Mouse (Mus musculus): ENCODE measurements around the gene Ehbp1. TPM values are rescaled to one million over a fixed set of nuclear protein-coding genes. Genes with fewer than 3 reads are reported as not detected.

The Ehbp1 gene
- total RNA-seq, 2 experiments from 2014 or later = 55.0 to 57.8 TPM

DNA sequence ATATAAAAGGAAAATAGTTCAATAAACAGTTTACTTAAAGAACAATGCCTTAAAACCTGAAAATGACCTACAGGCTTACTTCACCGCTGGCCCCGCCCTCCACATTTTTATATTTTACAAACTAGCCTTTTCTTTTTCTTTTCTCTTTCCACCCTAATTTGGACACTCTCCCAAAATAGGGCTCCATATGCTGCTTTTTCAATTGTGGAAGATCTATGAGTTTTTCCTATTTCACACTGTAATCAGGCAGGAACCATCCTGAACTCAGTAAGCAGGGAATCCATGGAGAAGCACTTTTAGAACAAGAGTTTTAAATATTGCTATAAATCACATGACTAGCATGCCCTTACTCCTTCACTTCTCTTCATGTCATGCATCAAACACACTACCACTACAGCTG, 216.9 kb downstream of the Ehbp1 start:
- no peak for TF ChIP-seq CTCF (IDR thresholded peaks at IDR 0.05)
- DNase-seq (ENCODE audit: extremely low spot score in 1 of 2, low spot score in 2 of 2) = no peak
- intact Hi-C loops (cut with DNase I) = no loop called here
- Histone ChIP-seq H3K4me3 (no peak overlapping the region), H3K27ac (no peak overlapping the region)

GRCm38 (mm10) chr11:22118853-22119252, 223.2 kb downstream of the Ehbp1 start:
- intact Hi-C loops (cut with DNase I) = no loop called here
- no peak for TF ChIP-seq CTCF (IDR thresholded peaks at IDR 0.05)
- no peak overlapping the region for H3K27ac ChIP-seq
- no peak overlapping the region for H3K4me3 ChIP-seq
- DNase-seq (ENCODE audit: extremely low spot score in 1 of 2, low spot score in 2 of 2) = no peak

- H3K27ac ChIP-seq = no peak overlapping the region
- H3K4me3 ChIP-seq = no peak overlapping the region
- no peak for TF ChIP-seq CTCF (IDR thresholded peaks at IDR 0.05)
- DNase-seq (ENCODE audit: extremely low spot score in 1 of 2, low spot score in 2 of 2) = no peak
- intact Hi-C loops (cut with DNase I) = no loop called here
Observed at GRCm38 (mm10) chr11:22112161-22112560, 229.9 kb downstream of the Ehbp1 start.

GRCm38 (mm10) chr11:22089346-22089745, 252.7 kb downstream of the Ehbp1 start:
- DNase-seq (ENCODE audit: extremely low spot score in 1 of 2, low spot score in 2 of 2) = no peak
- H3K4me3 ChIP-seq = no peak overlapping the region
- intact Hi-C loops (cut with DNase I) = no loop called here
- no peak for TF ChIP-seq CTCF (IDR thresholded peaks at IDR 0.05)
- H3K27ac ChIP-seq = no peak overlapping the region

DNA sequence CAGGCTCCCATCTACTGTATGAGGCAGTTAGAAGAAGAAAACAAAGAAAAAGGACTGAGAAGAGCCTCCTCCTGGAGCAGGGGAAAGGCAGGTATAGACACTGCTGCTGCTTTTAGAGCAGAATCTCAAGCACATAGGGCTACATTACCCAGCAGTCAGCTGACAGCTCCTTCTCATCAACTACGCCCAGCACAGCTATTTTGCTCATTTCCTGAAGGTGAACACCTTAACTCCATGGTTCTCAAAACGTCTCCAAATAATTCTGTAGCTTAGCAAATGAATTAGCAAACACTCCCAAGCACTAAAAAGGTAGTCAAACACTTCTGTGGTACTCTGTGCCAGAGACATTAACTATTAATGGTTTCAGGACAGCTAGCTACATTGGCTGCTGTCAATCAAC, 278.7 kb downstream of the Ehbp1 start:
- intact Hi-C loops (cut with DNase I) = no loop called here
- DNase-seq (ENCODE audit: extremely low spot score in 1 of 2, low spot score in 2 of 2) = no peak
- TF ChIP-seq CTCF (IDR thresholded peaks at IDR 0.05) = no peak
- Histone ChIP-seq H3K27ac (no peak overlapping the region), H3K4me3 (no peak overlapping the region)

GRCm38 (mm10) chr11:22061660-22062059, 280.4 kb downstream of the Ehbp1 start:
- no peak for DNase-seq (ENCODE audit: extremely low spot score in 1 of 2, low spot score in 2 of 2)
- Histone ChIP-seq H3K4me3 (no peak overlapping the region), H3K27ac (no peak overlapping the region)
- intact Hi-C loops (cut with DNase I) = no loop called here
- TF ChIP-seq CTCF (IDR thresholded peaks at IDR 0.05) = no peak

GRCm38 (mm10) chr11:22057538-22057937, 284.6 kb downstream of the Ehbp1 start:
- Histone ChIP-seq H3K27ac (no peak overlapping the region), H3K4me3 (no peak overlapping the region)
- intact Hi-C loops (cut with DNase I) = no loop called here
- TF ChIP-seq CTCF (IDR thresholded peaks at IDR 0.05) = no peak
- no peak for DNase-seq (ENCODE audit: extremely low spot score in 1 of 2, low spot score in 2 of 2)

DNA sequence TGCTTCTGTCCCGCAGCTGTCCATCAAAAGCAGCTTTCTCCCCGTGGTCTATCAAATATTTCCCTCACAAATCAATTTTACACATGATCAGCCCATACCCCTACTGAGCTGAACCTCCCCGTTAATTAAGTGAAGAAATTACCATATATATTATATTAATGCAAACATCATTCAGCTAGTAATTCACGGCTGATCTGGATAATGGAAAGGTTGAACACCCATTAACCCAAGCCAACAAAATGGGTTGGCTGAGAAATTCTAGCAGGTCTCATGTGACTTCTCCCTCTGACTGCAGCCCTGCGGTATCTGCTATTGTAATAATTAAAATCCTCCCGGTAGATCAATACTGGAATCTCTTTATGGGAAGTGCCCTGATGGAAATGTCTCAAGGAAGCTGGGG, 286.2 kb downstream of the Ehbp1 start:
- Histone ChIP-seq H3K4me3 (no peak overlapping the region), H3K27ac (no peak overlapping the region)
- no peak for TF ChIP-seq CTCF (IDR thresholded peaks at IDR 0.05)
- DNase-seq (ENCODE audit: extremely low spot score in 1 of 2, low spot score in 2 of 2) = no peak
- intact Hi-C loops (cut with DNase I) = no loop called here

- intact Hi-C loops (cut with DNase I) = no loop called here
- Histone ChIP-seq H3K4me3 (no peak overlapping the region), H3K27ac (no peak overlapping the region)
- no peak for TF ChIP-seq CTCF (IDR thresholded peaks at IDR 0.05)
- DNase-seq (ENCODE audit: extremely low spot score in 1 of 2, low spot score in 2 of 2) = no peak
Observed at GRCm38 (mm10) chr11:22053034-22053668, 288.9 kb downstream of the Ehbp1 start.

DNA sequence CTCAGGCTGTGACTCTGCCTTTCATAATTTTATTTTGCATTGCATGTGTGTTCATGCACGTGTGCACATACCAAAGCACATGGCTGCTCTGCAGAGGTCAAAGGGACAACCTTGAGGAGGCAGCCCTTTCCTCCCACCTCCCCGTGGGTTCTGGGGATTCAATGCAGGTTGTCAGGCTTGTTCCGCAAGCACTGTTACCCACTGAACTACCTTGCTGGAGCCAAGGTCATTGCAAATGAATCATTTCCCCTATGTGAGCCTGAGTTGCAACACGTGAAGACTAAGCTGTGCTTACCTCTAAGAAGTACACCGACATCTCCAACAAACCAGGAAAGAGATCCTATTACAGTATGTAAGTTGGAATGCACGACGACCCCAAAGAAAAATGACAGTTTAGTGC, 291.2 kb downstream of the Ehbp1 start:
- Histone ChIP-seq H3K4me3 (no peak overlapping the region), H3K27ac (no peak overlapping the region)
- TF ChIP-seq CTCF (IDR thresholded peaks at IDR 0.05) = no peak
- no peak for DNase-seq (ENCODE audit: extremely low spot score in 1 of 2, low spot score in 2 of 2)
- intact Hi-C loops (cut with DNase I) = no loop called here

GRCm38 (mm10) chr11:22039854-22040426, 302.2 kb downstream of the Ehbp1 start:
- no peak overlapping the region for H3K27ac ChIP-seq
- no peak for DNase-seq (ENCODE audit: extremely low spot score in 1 of 2, low spot score in 2 of 2)
- intact Hi-C loops (cut with DNase I) = no loop called here
- no peak for TF ChIP-seq CTCF (IDR thresholded peaks at IDR 0.05)
- no peak overlapping the region for H3K4me3 ChIP-seq

GRCm38 (mm10) chr11:22034564-22035105, 307.5 kb downstream of the Ehbp1 start:
- Histone ChIP-seq H3K27ac (no peak overlapping the region), H3K4me3 (no peak overlapping the region)
- intact Hi-C loops (cut with DNase I) = no loop called here
- no peak for DNase-seq (ENCODE audit: extremely low spot score in 1 of 2, low spot score in 2 of 2)
- no peak for TF ChIP-seq CTCF (IDR thresholded peaks at IDR 0.05)

GRCm38 (mm10) chr11:22033582-22033981, 308.5 kb downstream of the Ehbp1 start:
- no peak overlapping the region for H3K4me3 ChIP-seq
- no peak for TF ChIP-seq CTCF (IDR thresholded peaks at IDR 0.05)
- intact Hi-C loops (cut with DNase I) = no loop called here

More at GRCm38 (mm10) chr11:22033582-22033981, 308.5 kb downstream of the Ehbp1 start:
- no peak overlapping the region for H3K27ac ChIP-seq
- DNase-seq (ENCODE audit: extremely low spot score in 1 of 2, low spot score in 2 of 2) = no peak

All from left cerebral cortex, adult 2 months (tissue).